Mouse (Mus musculus) embryonic facial prominence, embryonic 13.5 days (tissue): ENCODE measurements around the gene Slc26a5. TPM values are rescaled to one million over a fixed set of nuclear protein-coding genes. Genes with fewer than 3 reads are reported as not detected.

ENCODE experiments used
- ATAC-seq: fragments of 200-750 bp; cut with Nextera tagmentation; 2 replicates; pipeline ENCODE4 v1.8.0; 2017; ENCODE audit warnings: low read depth; ENCODE audit not compliant: insufficient number of reproducible peaks, insufficient read depth, low FRiP score, low TSS enrichment
- H3K27ac ChIP-seq: fragments of 300-500 bp; sonication (generic); 2 replicates; pipeline ENCODE4 v1.5.1; 2015; ENCODE audit warnings: moderate library complexity, mild to moderate bottlenecking, inconsistent platforms
- H3K27me3 ChIP-seq: fragments of 300-500 bp; sonication (generic); 2 replicates; pipeline ENCODE4 v1.6.1; 2015; ENCODE audit warnings: mild to moderate bottlenecking, inconsistent platforms
- H3K36me3 ChIP-seq: fragments of 300-500 bp; sonication (generic); 2 replicates; pipeline ENCODE4 v1.6.1; 2015; ENCODE audit warnings: mild to moderate bottlenecking, inconsistent platforms
- H3K4me1 ChIP-seq: fragments of 300-500 bp; sonication (generic); 2 replicates; pipeline ENCODE4 v1.6.1; 2015; ENCODE audit warnings: inconsistent platforms
- H3K4me2 ChIP-seq: fragments of 300-500 bp; sonication (generic); 2 replicates; pipeline ENCODE4 v1.6.1; 2015; ENCODE audit warnings: moderate library complexity, mild to moderate bottlenecking, inconsistent platforms
- H3K4me3 ChIP-seq: fragments of 300-500 bp; sonication (generic); 2 replicates; pipeline ENCODE4 v1.5.1; 2015; ENCODE audit warnings: mild to moderate bottlenecking, inconsistent platforms
- H3K9ac ChIP-seq: fragments of 300-500 bp; sonication (generic); 2 replicates; pipeline ENCODE4 v1.6.1; 2015; ENCODE audit warnings: mild to moderate bottlenecking, inconsistent platforms
- H3K9me3 ChIP-seq: fragments of 300-500 bp; sonication (generic); 2 replicates; pipeline ENCODE4 v1.6.1; 2016; ENCODE audit warnings: inconsistent platforms
- WGBS: fragments of 180-500 bp; shearing (Covaris S2); methylation state at CpG from one replicate; pipeline ENCODE4 v1.1.7; 2015; ENCODE audit warnings: mixed read lengths; 5-methylcytosine and 5-hydroxymethylcytosine counted together
- polyA plus RNA-seq: library from polyadenylated mRNA; unstranded; fragments of >200 nt; fragmentation: Nextera tagmentation; extraction: Ambion mirVana; gene quantifications from 2 replicates; pipeline ENCODE4 v1.2.1, GENCODE M21; 2015

The Slc26a5 gene
- polyA plus RNA-seq, 1 experiment from 2014 or later: 0.24 TPM

- ATAC-seq: no peak
- H3K27me3 ChIP-seq: no peaks in the 10 kb centered on the region
- 91% methylated on average over 6 of the region's 6 CpGs for WGBS
- no peak overlapping the region for H3K9ac ChIP-seq
- H3K27ac ChIP-seq: no peak overlapping the region
- H3K4me3 ChIP-seq: no peak overlapping the region
- H3K9me3 ChIP-seq: no peaks in the 10 kb centered on the region
- no peaks in the 10 kb centered on the region for H3K4me1 ChIP-seq
- H3K36me3 ChIP-seq: peaks cover 68% of the 10 kb centered on the region
- no peak overlapping the region for H3K4me2 ChIP-seq
Observed at GRCm38 (mm10) chr5:21769841-21770240, 95.6 kb downstream of the Slc26a5 start.

- H3K9me3 ChIP-seq: no peaks in the 10 kb centered on the region
- H3K4me1 ChIP-seq: no peaks in the 10 kb centered on the region
- H3K27ac ChIP-seq: no peak overlapping the region
- no peak overlapping the region for H3K9ac ChIP-seq
- no peak overlapping the region for H3K4me3 ChIP-seq
- no peak for ATAC-seq
- H3K27me3 ChIP-seq: no peaks in the 10 kb centered on the region
- peaks cover 68% of the 10 kb centered on the region for H3K36me3 ChIP-seq
- WGBS: 92% methylated on average over 4 of the region's 4 CpGs
- H3K4me2 ChIP-seq: no peak overlapping the region
Observed at GRCm38 (mm10) chr5:21768506-21768905, 96.9 kb downstream of the Slc26a5 start.

Other genes starting within 250 kb of the Slc26a5 start
- 0.14 and 0.47 TPM in 2 replicates for gene Fbxl13, start 220.0 kb downstream of the Slc26a5 start, polyA plus RNA-seq
- 51.0 and 51.6 TPM in 2 replicates for gene Armc10, start 219.8 kb downstream of the Slc26a5 start, polyA plus RNA-seq
- gene Napepld, start 164.2 kb downstream of the Slc26a5 start, polyA plus RNA-seq: 2.1 and 2.2 TPM in 2 replicates
- gene Pmpcb, start 128.5 kb downstream of the Slc26a5 start, polyA plus RNA-seq: 87.0 and 95.7 TPM in 2 replicates
- 75.6 and 80.3 TPM in 2 replicates for gene Dnajc2, start 80.4 kb downstream of the Slc26a5 start, polyA plus RNA-seq
- 177 and 185 TPM in 2 replicates for gene Psmc2, start 80.3 kb downstream of the Slc26a5 start, polyA plus RNA-seq